Mouse (Mus musculus): Measurements from ENCODE around the gene Snx3.

GRCm38 (mm10) chr10:42581694-42582565, 80.1 kb downstream of the Snx3 start:
- TF ChIP-seq CTCF (IDR thresholded peaks at IDR 0.05; ENCODE audit: borderline replicate concordance, insufficient read depth, low read length) (no peak), POLR2A (IDR thresholded peaks at IDR 0.05; ENCODE audit: low read depth, low read length) (no peak)

Data from embryonic fibroblast, embryonic 13.5 days (primary cell).